Mouse (Mus musculus) kidney, postnatal 14 days (tissue): Measurements from ENCODE around the gene Mllt6.
A peak's percentile ranks its signal among the peaks of the same experiment; 100 is the strongest.
"Not testable (repeated sequence)": the region's sequence is repeated elsewhere in the genome, so short reads cannot be mapped to it uniquely, and the experiment has no call there.

ENCODE experiments used
- DNase-seq: peaks from one replicate; pipeline ENCODE4 v3.0.0; 2022; ENCODE audit warnings: mixed read lengths

The Mllt6 gene

DNA sequence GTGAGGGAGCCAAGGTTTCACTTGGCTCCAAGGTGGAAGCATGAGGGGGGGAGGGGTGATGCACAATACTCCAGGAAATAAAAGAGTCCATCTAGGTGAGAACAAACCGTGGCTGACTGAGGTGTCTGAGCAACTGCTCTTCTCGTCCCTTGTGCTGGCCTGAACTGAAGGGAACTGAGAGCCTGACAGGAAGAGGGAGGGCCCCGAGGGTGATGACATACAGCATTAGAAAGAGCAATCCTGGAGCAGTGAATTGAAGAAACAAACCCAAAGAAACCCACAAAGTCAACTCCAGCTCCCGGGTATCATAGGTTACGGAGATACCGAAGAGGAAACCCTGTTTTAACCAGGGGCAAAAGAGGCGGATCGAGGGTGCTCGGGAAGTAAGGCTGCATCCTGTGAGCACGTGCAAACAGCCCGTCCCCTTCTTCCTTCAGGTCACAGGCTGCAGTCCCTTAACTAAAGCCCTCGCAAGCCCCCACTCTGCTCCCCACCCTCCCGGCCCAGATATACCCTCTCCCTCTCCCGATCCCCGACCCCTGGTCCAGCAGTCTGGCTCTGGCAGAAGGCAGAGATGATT is 55.2 kb downstream of the Mllt6 start:
- DNase-seq, result no peak

DNA sequence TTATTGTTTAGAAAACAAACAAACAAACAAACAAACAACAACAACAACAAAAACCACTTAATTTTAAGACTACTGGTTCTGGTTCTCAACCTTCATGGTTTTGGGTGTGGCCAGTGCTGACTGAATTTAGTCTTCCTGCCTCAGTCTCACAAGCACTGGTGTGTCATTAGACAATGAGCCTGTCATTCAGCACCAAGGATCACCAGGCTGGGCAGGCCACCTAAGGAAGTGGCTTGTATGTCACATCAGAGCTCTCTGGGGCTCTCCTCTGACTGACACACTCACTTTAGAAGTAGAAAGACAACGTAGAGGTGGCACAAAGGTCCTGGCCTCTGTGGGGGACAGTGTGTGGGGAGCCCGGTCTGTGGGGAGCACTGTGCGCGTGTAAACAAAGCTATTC is 55.8 kb downstream of the Mllt6 start:
- no peak for DNase-seq

DNA sequence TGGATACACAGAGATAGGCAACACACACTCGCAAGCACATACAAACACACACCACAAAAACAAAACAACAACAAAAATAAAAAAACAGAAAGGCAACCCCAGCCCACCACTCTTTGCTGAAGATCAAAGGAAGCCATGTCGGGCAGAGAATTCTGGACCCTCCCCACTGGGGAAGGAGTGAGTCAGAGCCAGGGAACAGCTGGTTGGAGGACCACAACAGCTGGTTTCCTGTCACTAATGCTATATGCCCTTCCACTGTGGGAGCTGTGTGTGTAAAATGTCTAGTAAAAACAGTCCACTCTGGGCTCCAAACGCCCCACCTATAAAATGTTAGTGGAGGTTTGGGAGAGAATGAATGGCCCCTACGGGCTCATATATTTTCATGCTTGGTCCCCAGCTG is 58.1 kb downstream of the Mllt6 start:
- DNase-seq, result no peak

DNA sequence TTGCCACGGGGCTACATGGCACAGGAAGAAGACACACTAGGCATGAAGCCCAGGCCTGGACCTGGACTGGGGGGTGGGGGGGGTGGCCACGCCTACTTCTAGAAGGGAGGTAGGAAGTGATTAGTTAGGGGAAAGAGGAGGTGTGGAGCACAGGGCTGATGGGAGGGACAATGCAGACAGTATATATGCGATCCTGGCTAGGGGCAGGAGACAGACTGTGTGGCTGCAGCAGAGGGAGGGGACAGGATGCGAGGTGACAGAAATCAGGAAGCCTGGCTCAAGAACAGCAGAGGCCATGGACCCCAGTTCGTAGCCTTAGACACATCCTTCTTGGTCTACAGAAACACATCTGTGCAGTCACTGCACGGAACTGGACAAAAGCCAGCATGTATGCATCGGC is 60.5 kb downstream of the Mllt6 start:
- peak; percentile 33 for DNase-seq

DNA sequence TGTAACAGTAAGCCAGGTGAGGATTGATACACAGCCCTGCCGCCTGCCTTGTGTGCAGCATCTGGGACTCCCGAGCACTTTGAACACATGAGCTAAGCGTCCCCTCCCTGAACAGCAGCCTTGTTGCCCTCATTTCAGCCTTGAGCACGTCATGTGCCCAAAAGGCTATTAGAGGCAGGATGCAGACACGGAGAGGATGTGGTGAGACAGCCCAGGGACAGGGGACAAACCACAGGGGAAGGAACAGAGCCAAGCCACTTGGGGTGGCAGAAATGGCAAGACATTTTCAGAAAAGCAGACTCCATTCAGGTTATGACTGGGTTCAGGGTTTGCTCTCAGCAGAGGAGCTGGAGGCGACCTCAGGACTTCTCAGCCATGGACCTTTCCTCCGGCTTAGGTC is 65.1 kb downstream of the Mllt6 start:
- DNase-seq, result no peak

DNA sequence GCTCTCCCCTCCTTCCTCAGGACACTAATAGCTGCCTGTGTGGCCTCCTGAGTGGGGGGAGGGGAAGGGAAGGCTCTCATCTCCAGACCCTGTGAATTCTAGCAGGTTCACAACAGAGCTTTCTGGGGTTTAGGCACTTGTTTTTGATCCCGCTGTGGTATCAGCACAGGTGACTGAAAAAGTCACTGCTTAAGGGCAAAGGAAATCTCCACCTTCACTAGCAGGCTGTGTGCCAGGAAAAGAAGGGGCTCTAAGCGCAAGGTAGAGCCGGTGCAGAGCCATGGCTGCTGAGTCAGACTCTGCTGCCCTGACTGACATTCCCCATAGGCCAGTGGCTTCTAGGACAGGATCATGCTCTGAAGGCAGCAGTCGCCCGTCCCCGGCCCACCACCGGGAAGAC is 65.5 kb downstream of the Mllt6 start:
- no peak for DNase-seq

DNA sequence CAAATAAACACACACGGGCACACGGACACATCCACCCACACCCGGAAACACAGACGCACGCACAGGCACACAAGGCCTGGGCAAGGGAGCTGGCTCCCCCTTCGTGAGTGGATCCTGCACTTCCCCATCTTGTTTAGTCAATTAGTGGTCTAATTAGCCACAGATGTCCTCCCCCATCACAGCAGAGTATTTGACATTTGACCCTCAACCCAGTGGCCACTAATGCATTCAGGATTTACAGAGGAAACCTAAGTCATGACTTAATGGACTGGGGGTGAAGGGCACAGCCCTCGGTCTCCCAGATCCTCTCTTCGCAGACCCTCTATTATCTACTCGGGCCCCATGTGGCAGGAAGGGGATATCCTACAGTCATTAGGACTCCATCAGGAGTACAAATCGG is 70.5 kb downstream of the Mllt6 start:
- DNase-seq, result no peak

DNA sequence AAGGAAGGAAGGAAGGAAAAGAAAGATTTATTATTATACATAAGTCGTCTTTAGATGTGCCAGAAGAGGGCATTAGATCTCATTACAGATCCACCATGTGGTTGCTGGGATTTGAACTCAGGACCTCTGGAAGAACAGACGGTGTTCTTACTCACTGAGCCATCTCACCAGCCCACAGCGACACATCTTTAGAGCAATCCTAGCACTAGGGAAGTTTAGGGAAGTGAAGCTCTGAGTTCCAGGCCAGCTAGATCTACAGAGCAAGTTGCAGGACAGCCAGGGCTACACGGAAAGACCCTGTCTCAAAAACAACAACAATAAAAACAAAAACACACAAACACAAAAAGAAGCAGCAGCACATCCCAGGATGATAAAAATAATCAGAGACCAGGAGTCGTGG is 71.6 kb downstream of the Mllt6 start:
- DNase-seq, result not testable (repeated sequence)
